Mouse (Mus musculus) midbrain, postnatal 0 days (tissue): ENCODE measurements at regions not wholly inside any gene's neighbourhood (a gene's known extent, or its start where the extent isn't known, plus 50 kb on each side); places are given as distances from the start of the nearest gene placed in this dataset.

ENCODE experiments used
- ATAC-seq: fragments of 200-750 bp; cut with Nextera tagmentation; 2 replicates; pipeline ENCODE4 v1.8.0; 2017; ENCODE audit warnings: moderate number of reproducible peaks, mild to moderate bottlenecking, moderate TSS enrichment, moderate library complexity; ENCODE audit not compliant: low FRiP score
- DNase-seq: peaks from one replicate; pipeline ENCODE4 v3.0.0-alpha.2; 2015; ENCODE audit warnings: low spot score
- H3K27ac ChIP-seq: fragments of 300-500 bp; sonication (generic); 2 replicates; pipeline ENCODE4 v1.5.1; 2014; ENCODE audit warnings: low read depth, mild to moderate bottlenecking, low read length, mixed read lengths
- H3K27me3 ChIP-seq: fragments of 300-500 bp; sonication (generic); 2 replicates; pipeline ENCODE4 v1.6.1; 2014; ENCODE audit warnings: low read length, control low read depth, mixed read lengths; ENCODE audit not compliant: insufficient read depth
- H3K36me3 ChIP-seq: fragments of 300-500 bp; sonication (generic); 2 replicates; pipeline ENCODE4 v1.6.1; 2014; ENCODE audit warnings: low read length, control low read depth, mixed read lengths; ENCODE audit not compliant: insufficient read depth
- H3K4me1 ChIP-seq: fragments of 300-500 bp; sonication (generic); 2 replicates; pipeline ENCODE4 v1.6.1; 2014; ENCODE audit warnings: mild to moderate bottlenecking, control low read depth, antibody characterized with exemption, low read length, mixed read lengths; ENCODE audit not compliant: insufficient read depth
- H3K4me2 ChIP-seq: fragments of 300-500 bp; sonication (generic); 2 replicates; pipeline ENCODE4 v1.6.1; 2014; ENCODE audit warnings: low read depth, mild to moderate bottlenecking, low read length, mixed read lengths; ENCODE audit not compliant: poor library complexity, severe bottlenecking
- H3K4me3 ChIP-seq: fragments of 300-500 bp; sonication (generic); 2 replicates; pipeline ENCODE4 v1.5.1; 2014; ENCODE audit warnings: low read depth, mild to moderate bottlenecking, low read length, moderate library complexity
- H3K9ac ChIP-seq: fragments of 300-500 bp; sonication (generic); replicated peaks from 2 replicates; pipeline ENCODE4 v1.6.1; 2014; ENCODE audit warnings: mild to moderate bottlenecking, low read length, moderate library complexity, mixed read lengths; ENCODE audit not compliant: poor library complexity, severe bottlenecking
- H3K9me3 ChIP-seq: fragments of 300-500 bp; sonication (generic); 2 replicates; pipeline ENCODE4 v1.6.1; 2016; ENCODE audit warnings: low read length, control low read depth
- CTCF ChIP-seq: IDR thresholded peaks from 2 replicates; pipeline ENCODE4 v1.5.1; 2016; ENCODE audit warnings: antibody characterized with exemption, mild to moderate bottlenecking
- WGBS: fragments of 180-500 bp; shearing (Covaris S2); extraction: QIAGEN DNeasy Blood & Tissue Kit; methylation state at CpG from one replicate; pipeline ENCODE4 v1.1.7; 2014; 5-methylcytosine and 5-hydroxymethylcytosine counted together

DNA sequence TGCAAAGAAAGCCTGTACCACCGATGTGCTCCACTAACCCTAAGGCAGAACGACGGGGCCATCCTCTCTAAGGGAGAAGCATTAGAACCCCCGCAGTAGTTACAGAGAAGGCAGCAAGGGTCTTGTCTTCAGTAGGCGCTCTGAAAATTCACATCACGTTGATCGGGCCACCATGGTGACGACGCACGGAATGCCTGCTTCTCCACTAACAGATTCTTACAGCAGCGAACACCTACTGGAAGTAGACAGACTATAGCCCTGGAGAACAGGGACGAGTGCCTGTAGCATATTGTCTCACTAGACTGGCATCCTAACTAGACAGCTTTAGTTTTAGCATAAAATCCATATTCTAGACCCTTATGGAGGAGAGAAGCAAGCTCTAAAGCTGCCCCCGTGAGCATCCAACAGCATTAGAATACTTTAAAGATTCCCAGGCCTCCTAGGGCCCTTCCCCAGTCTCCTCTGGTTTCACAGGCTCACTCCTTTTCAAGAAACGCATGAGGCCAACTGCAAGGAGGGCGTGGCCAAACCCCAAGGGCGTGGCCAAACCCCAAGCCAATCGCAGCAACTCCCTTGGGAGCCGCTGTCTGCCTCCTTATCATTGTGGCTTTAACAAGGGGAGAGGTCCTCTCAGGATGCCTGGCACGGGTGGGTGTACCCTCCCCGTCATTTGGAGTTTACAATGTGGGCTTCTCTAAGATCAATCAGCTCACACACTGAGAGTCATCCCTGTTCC, 517.8 kb downstream of the Vrk1 start:
- no peak for TF ChIP-seq CTCF
- Histone ChIP-seq H3K9ac (no peak overlapping the region), H3K4me1 (peaks cover 7% of the 10 kb centered on the region), H3K9me3 (no peaks in the 10 kb centered on the region), H3K27ac (0 out of 2 replicates have a peak overlapping the region, but pooled peaks have one; percentile 32), H3K4me2 (peak overlapping the region; percentile 33), H3K36me3 (no peaks in the 10 kb centered on the region), H3K4me3 (no peak overlapping the region), H3K27me3 (no peaks in the 10 kb centered on the region)
- DNase-seq = peak; percentile 36
- WGBS = 8% methylated on average over 20 of the region's 20 CpGs
- 0 out of 2 replicates have a peak, but pooled peaks have one; percentile 23 for ATAC-seq

DNA sequence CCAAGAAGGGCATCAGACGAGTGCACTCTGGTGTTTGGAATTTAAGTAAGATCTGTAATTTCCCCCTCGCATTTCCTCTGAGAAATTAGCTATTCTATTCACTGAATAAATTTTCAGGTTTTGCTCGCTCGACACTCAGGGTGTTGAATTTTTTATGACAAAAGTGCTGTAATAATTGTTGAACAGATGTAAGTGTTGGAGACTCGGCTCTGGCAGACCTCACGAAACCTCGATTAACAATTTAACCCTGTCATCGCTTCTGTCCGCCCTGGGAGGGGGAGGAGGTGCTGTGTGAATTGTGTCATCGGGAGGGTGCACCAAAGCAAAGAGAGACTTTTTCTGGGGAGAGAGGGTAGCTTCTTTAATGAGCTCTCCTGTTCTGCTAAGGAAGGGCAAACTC, 518.5 kb downstream of the Vrk1 start:
- Histone ChIP-seq H3K27ac (no peak overlapping the region), H3K9me3 (no peaks in the 10 kb centered on the region), H3K4me1 (peaks cover 7% of the 10 kb centered on the region), H3K4me2 (no peak overlapping the region), H3K36me3 (no peaks in the 10 kb centered on the region), H3K9ac (no peak overlapping the region), H3K4me3 (no peak overlapping the region), H3K27me3 (no peaks in the 10 kb centered on the region)
- DNase-seq (no peak), ATAC-seq (no peak)
- 27% methylated on average over 10 of the region's 10 CpGs for WGBS
- no peak for TF ChIP-seq CTCF

DNA sequence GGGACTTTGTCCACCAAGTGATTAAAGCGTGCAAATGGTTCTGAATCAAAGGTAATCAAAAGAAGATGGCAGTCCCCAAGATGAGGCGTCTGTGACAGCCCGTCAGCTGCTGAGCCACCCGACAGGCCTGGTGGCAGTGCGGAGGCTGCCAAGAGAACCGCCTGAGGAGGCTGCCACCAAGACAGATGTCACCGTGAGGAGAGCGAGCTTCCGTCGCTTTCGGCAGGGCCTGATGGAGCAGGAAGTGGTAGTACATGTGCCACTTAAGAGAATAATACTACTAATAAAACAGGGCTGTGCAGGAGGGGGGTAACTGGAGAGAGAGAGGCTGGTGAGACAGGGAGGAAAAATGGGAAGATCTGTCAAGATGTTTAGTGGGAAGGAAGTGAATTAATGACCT, 519.1 kb downstream of the Vrk1 start:
- DNase-seq = no peak
- no peaks in the 10 kb centered on the region for H3K36me3 ChIP-seq
- H3K4me1 ChIP-seq = peaks cover 7% of the 10 kb centered on the region
- ATAC-seq = peak; percentile 49; the same call in 1 of the 2 replicates
- no peaks in the 10 kb centered on the region for H3K27me3 ChIP-seq
- no peak for TF ChIP-seq CTCF
- no peak overlapping the region for H3K4me3 ChIP-seq
- H3K4me2 ChIP-seq = no peak overlapping the region
- no peak overlapping the region for H3K27ac ChIP-seq
- H3K9ac ChIP-seq = no peak overlapping the region
- no peaks in the 10 kb centered on the region for H3K9me3 ChIP-seq
- 38% methylated on average over 11 of the region's 11 CpGs for WGBS

DNA sequence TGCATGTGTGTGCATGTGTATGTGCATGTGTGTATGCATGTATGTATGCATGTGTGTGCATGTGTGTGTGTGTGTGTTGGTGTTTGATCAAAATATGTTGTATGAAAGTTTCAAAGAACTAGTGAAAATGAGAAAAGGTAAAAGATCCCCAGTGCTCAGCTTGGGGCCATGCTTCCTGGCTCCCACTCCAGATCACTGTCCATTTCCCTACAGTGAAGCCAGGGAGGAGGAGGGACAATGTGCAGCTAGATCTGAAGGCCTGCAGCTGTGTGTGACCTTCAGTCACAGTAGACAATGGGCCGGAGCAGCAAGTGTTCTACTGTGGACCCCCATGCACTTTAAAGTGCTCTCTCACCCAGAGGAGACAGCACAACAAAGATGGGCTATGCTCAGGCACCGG, 525.1 kb downstream of the Vrk1 start:
- Histone ChIP-seq H3K4me3 (no peak overlapping the region), H3K4me2 (no peak overlapping the region), H3K36me3 (no peaks in the 10 kb centered on the region), H3K9me3 (no peaks in the 10 kb centered on the region), H3K9ac (no peak overlapping the region), H3K27me3 (no peaks in the 10 kb centered on the region), H3K27ac (no peak overlapping the region), H3K4me1 (no peaks in the 10 kb centered on the region)
- DNase-seq = no peak
- WGBS = 40% methylated on average over 2 of the region's 2 CpGs
- no peak for TF ChIP-seq CTCF
- no peak for ATAC-seq

DNA sequence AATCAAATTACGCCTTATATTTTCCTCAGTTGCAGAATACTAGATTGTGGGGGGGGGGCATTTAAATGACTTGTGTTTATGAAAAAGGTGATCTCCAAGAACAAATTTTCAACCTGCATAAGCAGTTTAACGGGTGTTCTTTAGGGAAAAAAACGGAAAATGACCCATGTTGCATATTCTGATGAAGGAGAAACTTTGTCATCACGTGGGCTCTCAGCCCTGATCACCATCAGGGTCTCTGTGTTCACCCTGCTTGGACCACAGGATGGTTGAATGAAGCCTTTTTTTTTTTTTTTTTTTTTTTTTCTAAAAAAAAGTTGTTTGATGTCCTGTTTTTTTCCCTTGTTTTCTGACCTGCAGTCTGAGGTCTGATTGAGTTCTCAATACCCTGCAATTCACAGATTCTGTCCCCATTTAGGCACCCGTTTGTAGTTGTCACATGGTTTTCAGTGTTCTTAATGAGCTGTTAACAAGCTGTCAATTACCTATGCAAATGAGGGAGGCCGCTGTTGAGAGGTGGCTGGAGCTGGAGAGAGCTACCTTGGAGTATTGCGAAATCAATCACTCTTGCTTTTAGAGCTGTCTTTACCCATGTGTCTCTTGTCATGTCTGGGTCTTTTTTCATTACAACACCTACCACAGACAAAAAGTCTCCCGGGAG, 525.7 kb downstream of the Vrk1 start:
- H3K4me1 ChIP-seq = no peaks in the 10 kb centered on the region
- no peaks in the 10 kb centered on the region for H3K27me3 ChIP-seq
- no peak for TF ChIP-seq CTCF
- no peaks in the 10 kb centered on the region for H3K36me3 ChIP-seq
- no peak for ATAC-seq
- no peaks in the 10 kb centered on the region for H3K9me3 ChIP-seq
- no peak for DNase-seq
- H3K27ac ChIP-seq = no peak overlapping the region
- no peak overlapping the region for H3K9ac ChIP-seq
- no peak overlapping the region for H3K4me2 ChIP-seq
- WGBS = 36% methylated on average over 8 of the region's 8 CpGs
- no peak overlapping the region for H3K4me3 ChIP-seq

DNA sequence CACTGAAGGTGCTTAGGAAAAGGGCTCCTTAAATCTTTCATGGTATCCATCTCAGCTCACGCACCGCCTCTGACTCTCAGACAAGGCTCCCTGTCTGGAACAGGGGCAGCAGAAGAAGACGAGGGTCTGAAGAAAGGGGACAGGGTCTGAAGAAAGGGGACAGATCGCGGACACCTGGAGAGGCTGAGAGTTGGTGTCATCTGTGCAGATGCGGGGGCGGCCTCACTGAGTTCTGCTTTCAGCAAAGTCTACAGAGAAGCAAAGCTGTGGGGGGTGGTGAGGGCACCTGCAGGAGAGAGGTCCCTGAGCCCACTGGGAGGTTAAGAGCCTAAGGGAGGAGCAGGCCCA, 526.2 kb downstream of the Vrk1 start:
- ATAC-seq = no peak

More for the DNA sequence above, 526.2 kb downstream of the Vrk1 start:
- Histone ChIP-seq H3K27me3 (no peaks in the 10 kb centered on the region), H3K4me2 (no peak overlapping the region), H3K4me1 (no peaks in the 10 kb centered on the region), H3K36me3 (no peaks in the 10 kb centered on the region), H3K27ac (no peak overlapping the region), H3K9ac (no peak overlapping the region), H3K4me3 (no peak overlapping the region), H3K9me3 (no peaks in the 10 kb centered on the region)
- no peak for TF ChIP-seq CTCF
- DNase-seq = no peak
- WGBS = 35% methylated on average over 7 of the region's 7 CpGs
